Mouse (Mus musculus) hindbrain, embryonic 13.5 days (tissue): ENCODE results near the gene Pgam1. TPM values are rescaled to one million over a fixed set of nuclear protein-coding genes. Genes with fewer than 3 reads are reported as not detected.
A peak's percentile ranks its signal among the peaks of the same experiment; 100 is the strongest.

Experiments used
- ATAC-seq: fragments of 200-750 bp; cut with Nextera tagmentation; 2 replicates; pipeline ENCODE4 v1.8.0; 2017; ENCODE audit warnings: moderate TSS enrichment; ENCODE audit not compliant: low FRiP score
- H3K27ac ChIP-seq: fragments of 300-500 bp; sonication (generic); 2 replicates; pipeline ENCODE4 v1.5.1; 2015; ENCODE audit warnings: inconsistent platforms, mild to moderate bottlenecking, moderate library complexity
- H3K27me3 ChIP-seq: fragments of 300-500 bp; sonication (generic); 2 replicates; pipeline ENCODE4 v1.6.1; 2015; ENCODE audit warnings: mild to moderate bottlenecking, inconsistent platforms
- H3K36me3 ChIP-seq: fragments of 300-500 bp; sonication (generic); 2 replicates; pipeline ENCODE4 v1.6.1; 2015; ENCODE audit warnings: mild to moderate bottlenecking, inconsistent platforms
- H3K4me1 ChIP-seq: fragments of 300-500 bp; sonication (generic); replicated peaks from 2 replicates; pipeline ENCODE4 v1.6.1; 2015; ENCODE audit warnings: inconsistent platforms
- H3K4me2 ChIP-seq: fragments of 300-500 bp; sonication (generic); 2 replicates; pipeline ENCODE4 v1.6.1; 2015; ENCODE audit warnings: inconsistent platforms, mild to moderate bottlenecking, moderate library complexity
- H3K4me3 ChIP-seq: fragments of 300-500 bp; sonication (generic); 2 replicates; pipeline ENCODE4 v1.5.1; 2015; ENCODE audit warnings: mild to moderate bottlenecking, inconsistent platforms
- H3K9ac ChIP-seq: fragments of 300-500 bp; sonication (generic); 2 replicates; pipeline ENCODE4 v1.6.1; 2015; ENCODE audit warnings: mild to moderate bottlenecking, inconsistent platforms
- H3K9me3 ChIP-seq: fragments of 300-500 bp; sonication (generic); 2 replicates; pipeline ENCODE4 v1.6.1; 2016; ENCODE audit warnings: inconsistent platforms
- WGBS: fragments of 180-500 bp; shearing (Covaris S2); methylation state at CpG from one replicate; pipeline ENCODE4 v1.1.7; 2015; 5-methylcytosine and 5-hydroxymethylcytosine counted together
- polyA plus RNA-seq: library from polyadenylated mRNA; unstranded; fragments of >200 nt; fragmentation: Nextera tagmentation; extraction: Ambion mirVana; gene quantifications from 2 replicates; pipeline ENCODE4 v1.2.1, GENCODE M21; 2015

The Pgam1 gene
- polyA plus RNA-seq, 1 experiment from 2014 or later: 465 TPM

GRCm38 (mm10) chr19:41898860-41899259 is 12.9 kb upstream of the Pgam1 start:
- WGBS: 47% methylated on average over 4 of the region's 4 CpGs

GRCm38 (mm10) chr19:41900495-41901090 is 11.1 kb upstream of the Pgam1 start:
- Histone ChIP-seq H3K9me3 (no peaks in the 10 kb centered on the region), H3K4me3 (no peak overlapping the region), H3K27me3 (no peaks in the 10 kb centered on the region), H3K4me1 (peaks cover 4% of the 10 kb centered on the region), H3K36me3 (no peaks in the 10 kb centered on the region), H3K9ac (no peak overlapping the region), H3K27ac (no peak overlapping the region), H3K4me2 (no peak overlapping the region)
- WGBS: 87% methylated on average over 8 of the region's 8 CpGs
- no peak for ATAC-seq

More at GRCm38 (mm10) chr19:41898860-41899259, 12.9 kb upstream of the Pgam1 start:
- Histone ChIP-seq H3K36me3 (no peaks in the 10 kb centered on the region), H3K4me2 (no peak overlapping the region), H3K9me3 (no peaks in the 10 kb centered on the region), H3K9ac (no peak overlapping the region), H3K4me1 (peaks cover 16% of the 10 kb centered on the region), H3K4me3 (no peak overlapping the region), H3K27me3 (no peaks in the 10 kb centered on the region), H3K27ac (no peak overlapping the region)
- ATAC-seq: no peak

- Histone ChIP-seq H3K27me3 (no peaks in the 10 kb centered on the region), H3K4me1 (no peaks in the 10 kb centered on the region; the same call in 1 of the 2 replicates), H3K9me3 (no peaks in the 10 kb centered on the region), H3K27ac (no peak overlapping the region), H3K36me3 (no peaks in the 10 kb centered on the region), H3K4me2 (no peak overlapping the region), H3K9ac (no peak overlapping the region), H3K4me3 (no peak overlapping the region)
- 64% methylated on average over 2 of the region's 2 CpGs for WGBS
- no peak for ATAC-seq
Measured at GRCm38 (mm10) chr19:41901696-41902095, 10.0 kb upstream of the Pgam1 start.

- WGBS: 91% methylated on average over 10 of the region's 10 CpGs
- H3K9ac ChIP-seq: no peak overlapping the region
- no peaks in the 10 kb centered on the region for H3K4me1 ChIP-seq
- H3K27ac ChIP-seq: no peak overlapping the region
- H3K27me3 ChIP-seq: no peaks in the 10 kb centered on the region
- H3K9me3 ChIP-seq: no peaks in the 10 kb centered on the region
- ATAC-seq: no peak
- no peaks in the 10 kb centered on the region for H3K36me3 ChIP-seq
- no peak overlapping the region for H3K4me3 ChIP-seq
- H3K4me2 ChIP-seq: no peak overlapping the region
Measured at GRCm38 (mm10) chr19:41902848-41903593, 8.7 kb upstream of the Pgam1 start.

- Histone ChIP-seq H3K36me3 (no peaks in the 10 kb centered on the region), H3K27me3 (no peaks in the 10 kb centered on the region), H3K4me3 (no peak overlapping the region), H3K4me1 (no peaks in the 10 kb centered on the region), H3K9me3 (no peaks in the 10 kb centered on the region), H3K27ac (no peak overlapping the region), H3K9ac (no peak overlapping the region), H3K4me2 (no peak overlapping the region)
- 86% methylated on average over 2 of the region's 2 CpGs for WGBS
- no peak for ATAC-seq
Measured at GRCm38 (mm10) chr19:41905246-41905645, 6.5 kb upstream of the Pgam1 start.

- H3K4me2 ChIP-seq: no peak overlapping the region
- ATAC-seq: no peak
- no peaks in the 10 kb centered on the region for H3K27me3 ChIP-seq
- H3K9ac ChIP-seq: no peak overlapping the region
- no peak overlapping the region for H3K4me3 ChIP-seq
- 75% methylated on average over 6 of the region's 6 CpGs for WGBS
- H3K27ac ChIP-seq: no peak overlapping the region
- H3K9me3 ChIP-seq: no peaks in the 10 kb centered on the region
- H3K4me1 ChIP-seq: no peaks in the 10 kb centered on the region
- no peaks in the 10 kb centered on the region for H3K36me3 ChIP-seq
Measured at GRCm38 (mm10) chr19:41906311-41907078, 5.2 kb upstream of the Pgam1 start.

- ATAC-seq: no peak
- WGBS: 51% methylated on average over 8 of the region's 8 CpGs
Measured at GRCm38 (mm10) chr19:41907079-41907760, 4.5 kb upstream of the Pgam1 start.

GRCm38 (mm10) chr19:41908736-41909135 is 3.0 kb upstream of the Pgam1 start:
- H3K4me2 ChIP-seq: no peak overlapping the region
- no peaks in the 10 kb centered on the region for H3K36me3 ChIP-seq
- no peak overlapping the region for H3K9ac ChIP-seq
- no peaks in the 10 kb centered on the region for H3K27me3 ChIP-seq
- no peak overlapping the region for H3K27ac ChIP-seq
- ATAC-seq: no peak
- WGBS: 87% methylated on average over 3 of the region's 3 CpGs
- no peaks in the 10 kb centered on the region for H3K9me3 ChIP-seq
- H3K4me3 ChIP-seq: no peak overlapping the region
- peaks cover 13% of the 10 kb centered on the region for H3K4me1 ChIP-seq

More at GRCm38 (mm10) chr19:41907079-41907760, 4.5 kb upstream of the Pgam1 start:
- Histone ChIP-seq H3K4me2 (no peak overlapping the region), H3K9ac (no peak overlapping the region), H3K27me3 (no peaks in the 10 kb centered on the region), H3K9me3 (no peaks in the 10 kb centered on the region), H3K36me3 (no peaks in the 10 kb centered on the region), H3K4me1 (no peaks in the 10 kb centered on the region), H3K4me3 (no peak overlapping the region), H3K27ac (no peak overlapping the region)

GRCm38 (mm10) chr19:41910396-41910795 is 1.3 kb upstream of the Pgam1 start:
- ATAC-seq: no peak
- Histone ChIP-seq H3K27me3 (no peaks in the 10 kb centered on the region), H3K4me3 (no peak overlapping the region), H3K36me3 (0 out of 2 replicates have a peak, but pooled peaks cover 2% of the 10 kb centered on the region), H3K27ac (no peak overlapping the region), H3K4me1 (peaks cover 22% of the 10 kb centered on the region), H3K4me2 (no peak overlapping the region), H3K9me3 (no peaks in the 10 kb centered on the region), H3K9ac (no peak overlapping the region)
- WGBS: 89% methylated on average over 2 of the region's 2 CpGs

- WGBS: under 1% methylated on average over 53 of the region's 53 CpGs
- H3K27me3 ChIP-seq: no peaks in the 10 kb centered on the region
Measured at GRCm38 (mm10) chr19:41912121-41913080, 678 bp downstream of the Pgam1 start.

More at GRCm38 (mm10) chr19:41912121-41913080, 678 bp downstream of the Pgam1 start:
- peak; percentile 85 for ATAC-seq
- peaks cover 19% of the 10 kb centered on the region for H3K36me3 ChIP-seq
- peak overlapping the region; percentile 87 for H3K27ac ChIP-seq
- peak overlapping the region; percentile 90 for H3K9ac ChIP-seq
- peak overlapping the region; percentile 86 for H3K4me3 ChIP-seq
- H3K4me1 ChIP-seq: peaks cover 22% of the 10 kb centered on the region
- peak overlapping the region; percentile 92 for H3K4me2 ChIP-seq
- no peaks in the 10 kb centered on the region for H3K9me3 ChIP-seq
